Mouse (Mus musculus): Measurements from ENCODE around the gene Fam240a. TPM values are rescaled to one million over a fixed set of nuclear protein-coding genes. Genes with fewer than 3 reads are reported as not detected.

The Fam240a gene
- polyA plus RNA-seq, 1 experiment from 2014 or later: not detected

- Histone ChIP-seq H3K9me3 (no peaks in the 10 kb centered on the region), H3K36me3 (no peaks in the 10 kb centered on the region), H3K27me3 (peaks cover 3% of the 10 kb centered on the region; the same call in 1 of the 2 replicates), H3K4me1 (no peaks in the 10 kb centered on the region), H3K4me3 (no peak overlapping the region), H3K27ac (no peak overlapping the region), H3K9ac (no peak overlapping the region), H3K4me2 (replicated peaks) (no peak overlapping the region)
- ATAC-seq (ENCODE audit: insufficient number of reproducible peaks, insufficient read depth, low FRiP score, low TSS enrichment): no peak
- WGBS: 15% methylated on average over 19 of the region's 21 CpGs
Observed at GRCm38 (mm10) chr9:110890026-110890783, 26.5 kb downstream of the Fam240a start.

GRCm38 (mm10) chr9:110888935-110889334, 27.7 kb downstream of the Fam240a start:
- Histone ChIP-seq H3K4me1 (no peaks in the 10 kb centered on the region), H3K9me3 (no peaks in the 10 kb centered on the region), H3K36me3 (no peaks in the 10 kb centered on the region), H3K9ac (no peak overlapping the region), H3K4me3 (no peak overlapping the region), H3K27ac (no peak overlapping the region), H3K27me3 (peaks cover 3% of the 10 kb centered on the region; the same call in 1 of the 2 replicates), H3K4me2 (replicated peaks) (no peak overlapping the region)
- 85% methylated on average over 14 of the region's 14 CpGs for WGBS
- ATAC-seq (ENCODE audit: insufficient number of reproducible peaks, insufficient read depth, low FRiP score, low TSS enrichment): no peak

- no peaks in the 10 kb centered on the region; the same call in 1 of the 2 replicates for H3K27me3 ChIP-seq
- ATAC-seq (ENCODE audit: insufficient number of reproducible peaks, insufficient read depth, low FRiP score, low TSS enrichment): no peak
- no peak overlapping the region for H3K9ac ChIP-seq
- WGBS: 61% methylated on average over 9 of the region's 9 CpGs
- no peaks in the 10 kb centered on the region for H3K36me3 ChIP-seq
- H3K27ac ChIP-seq: no peak overlapping the region
- no peak overlapping the region for H3K4me2 ChIP-seq (replicated peaks)
- no peaks in the 10 kb centered on the region for H3K4me1 ChIP-seq
- H3K4me3 ChIP-seq: no peak overlapping the region
- no peaks in the 10 kb centered on the region for H3K9me3 ChIP-seq
Observed at GRCm38 (mm10) chr9:110887388-110888303, 29.0 kb downstream of the Fam240a start.

- Histone ChIP-seq H3K4me2 (replicated peaks) (no peak overlapping the region), H3K9ac (no peak overlapping the region), H3K36me3 (no peaks in the 10 kb centered on the region), H3K27me3 (peaks cover 50% of the 10 kb centered on the region), H3K27ac (no peak overlapping the region), H3K9me3 (no peaks in the 10 kb centered on the region), H3K4me1 (peaks cover 8% of the 10 kb centered on the region), H3K4me3 (no peak overlapping the region)
- no peak for ATAC-seq (ENCODE audit: insufficient number of reproducible peaks, insufficient read depth, low FRiP score, low TSS enrichment)
- WGBS: 73% methylated on average over 7 of the region's 7 CpGs
Observed at GRCm38 (mm10) chr9:110881953-110882352, 34.7 kb downstream of the Fam240a start.

GRCm38 (mm10) chr9:110880772-110881171, 35.9 kb downstream of the Fam240a start:
- Histone ChIP-seq H3K4me3 (peak overlapping the region; percentile 55; the same call in 1 of the 2 replicates), H3K9me3 (no peaks in the 10 kb centered on the region), H3K9ac (no peak overlapping the region), H3K27me3 (peaks cover 50% of the 10 kb centered on the region), H3K4me2 (replicated peaks) (peak overlapping the region; percentile 93), H3K27ac (no peak overlapping the region), H3K4me1 (peaks cover 8% of the 10 kb centered on the region), H3K36me3 (no peaks in the 10 kb centered on the region)
- WGBS: 80% methylated on average over 4 of the region's 4 CpGs
- ATAC-seq (ENCODE audit: insufficient number of reproducible peaks, insufficient read depth, low FRiP score, low TSS enrichment): no peak

GRCm38 (mm10) chr9:110879998-110880561, 36.6 kb downstream of the Fam240a start, which contains the start of gene Tmie:
Gene Tmie (minus strand): TSS chr9:110880113.
- peak; percentile 57 for ATAC-seq (ENCODE audit: insufficient number of reproducible peaks, insufficient read depth, low FRiP score, low TSS enrichment)
- H3K27ac ChIP-seq: no peak within 1 kb of the TSS

GRCm38 (mm10) chr9:110879191-110879920, 37.3 kb downstream of the Fam240a start, which contains the start of gene Als2cl:
Gene Als2cl (plus strand): TSS chr9:110879870.
- ATAC-seq (ENCODE audit: insufficient number of reproducible peaks, insufficient read depth, low FRiP score, low TSS enrichment): no peak
- no peaks in the 10 kb centered on the region for H3K36me3 ChIP-seq
- H3K27ac ChIP-seq: no peak within 1 kb of the TSS
- H3K4me2 ChIP-seq (replicated peaks): peak within 1 kb of the TSS; percentile 93
- WGBS: 19% methylated on average over 12 of the region's 12 CpGs
- H3K27me3 ChIP-seq: peaks cover 55% of the 10 kb centered on the region
- H3K4me1 ChIP-seq: peaks cover 20% of the 10 kb centered on the region
- H3K4me3 ChIP-seq: peak within 1 kb of the TSS; percentile 55
- no peaks in the 10 kb centered on the region for H3K9me3 ChIP-seq
- H3K9ac ChIP-seq: peak within 1 kb of the TSS; percentile 56

More at GRCm38 (mm10) chr9:110879998-110880561, 36.6 kb downstream of the Fam240a start, which contains the start of gene Tmie:
- Histone ChIP-seq H3K4me3 (peak within 1 kb of the TSS; percentile 55), H3K9me3 (no peaks in the 10 kb centered on the region), H3K4me1 (peaks cover 12% of the 10 kb centered on the region), H3K27me3 (peaks cover 50% of the 10 kb centered on the region), H3K36me3 (no peaks in the 10 kb centered on the region), H3K9ac (peak within 1 kb of the TSS; percentile 56), H3K4me2 (replicated peaks) (peak within 1 kb of the TSS; percentile 93)
- WGBS: under 1% methylated on average over 40 of the region's 57 CpGs

- Histone ChIP-seq H3K27ac (no peak overlapping the region), H3K36me3 (no peaks in the 10 kb centered on the region), H3K9me3 (no peaks in the 10 kb centered on the region), H3K27me3 (peaks cover 70% of the 10 kb centered on the region), H3K9ac (no peak overlapping the region), H3K4me2 (replicated peaks) (no peak overlapping the region), H3K4me3 (no peak overlapping the region), H3K4me1 (peaks cover 28% of the 10 kb centered on the region)
- 78% methylated on average over 5 of the region's 5 CpGs for WGBS
- ATAC-seq (ENCODE audit: insufficient number of reproducible peaks, insufficient read depth, low FRiP score, low TSS enrichment): no peak
Observed at GRCm38 (mm10) chr9:110877888-110878287, 38.8 kb downstream of the Fam240a start.

- WGBS: 83% methylated on average over 1 of the region's 1 CpGs
- H3K9me3 ChIP-seq: no peaks in the 10 kb centered on the region
- H3K36me3 ChIP-seq: no peaks in the 10 kb centered on the region
- H3K27me3 ChIP-seq: peaks cover 74% of the 10 kb centered on the region
- no peak for ATAC-seq (ENCODE audit: insufficient number of reproducible peaks, insufficient read depth, low FRiP score, low TSS enrichment)
- H3K4me1 ChIP-seq: peaks cover 28% of the 10 kb centered on the region
- no peak overlapping the region for H3K4me3 ChIP-seq
- H3K9ac ChIP-seq: no peak overlapping the region
- no peak overlapping the region for H3K27ac ChIP-seq
- no peak overlapping the region for H3K4me2 ChIP-seq (replicated peaks)
Observed at GRCm38 (mm10) chr9:110877353-110877752, 39.3 kb downstream of the Fam240a start.

GRCm38 (mm10) chr9:110875288-110875695, 41.4 kb downstream of the Fam240a start:
- Histone ChIP-seq H3K4me2 (replicated peaks) (no peak overlapping the region), H3K9ac (no peak overlapping the region), H3K27ac (no peak overlapping the region), H3K27me3 (peaks cover 58% of the 10 kb centered on the region), H3K4me1 (peaks cover 28% of the 10 kb centered on the region), H3K4me3 (no peak overlapping the region), H3K9me3 (no peaks in the 10 kb centered on the region), H3K36me3 (no peaks in the 10 kb centered on the region)
- no peak for ATAC-seq (ENCODE audit: insufficient number of reproducible peaks, insufficient read depth, low FRiP score, low TSS enrichment)
- 24% methylated on average over 4 of the region's 6 CpGs for WGBS

All from embryonic facial prominence, embryonic 12.5 days (tissue).